Mouse (Mus musculus) c-Kit-positive CD71-negative TER-119-negative erythroid progenitor cells, embryonic 14.5 days (primary cell): ENCODE data around the gene Trim31.
A peak's percentile ranks its signal among the peaks of the same experiment; 100 is the strongest.
"Not testable (repeated sequence)": the region's sequence is repeated elsewhere in the genome, so short reads cannot be mapped to it uniquely, and the experiment has no call there.

Experiments used
- DNase-seq: peaks from one replicate; pipeline ENCODE4 v3.0.0-alpha.2; 2013; ENCODE audit warnings: low read depth

The Trim31 gene

DNA sequence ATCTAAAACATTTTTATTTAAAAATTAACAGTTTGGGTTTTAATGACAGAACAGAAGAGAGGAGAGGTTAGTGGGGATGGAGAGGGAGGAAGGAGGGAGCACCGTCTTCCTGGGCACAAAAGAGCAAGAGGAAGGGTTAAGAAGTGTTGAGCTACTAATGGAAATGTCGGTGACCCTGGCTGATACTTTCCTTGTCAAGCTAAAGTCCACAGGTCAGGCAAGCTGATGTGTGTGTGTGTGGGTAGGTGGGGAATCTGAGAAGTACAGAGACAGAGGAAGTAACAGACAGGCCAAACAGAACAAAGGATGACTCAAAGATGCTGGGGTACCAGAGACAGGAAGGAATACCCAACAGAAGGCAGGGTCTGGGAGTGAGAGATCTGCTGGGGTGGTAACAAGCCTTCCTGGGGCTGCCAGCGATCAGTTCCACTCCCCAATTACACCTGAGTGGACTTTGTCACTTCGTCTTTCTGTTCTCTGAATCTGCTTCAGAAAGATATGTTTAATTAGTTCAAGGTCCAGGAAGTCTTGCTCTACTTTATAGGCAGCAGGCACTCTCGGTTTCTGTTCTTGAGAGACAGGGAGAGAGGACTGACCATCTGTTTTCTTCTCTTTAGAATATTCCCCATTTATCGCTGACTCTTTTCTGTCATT is at the start of gene Trim31:
TSS of gene Trim31 (plus strand) at position 567 of the 654 bp plus-strand sequence.
- DNase-seq = no peak

DNA sequence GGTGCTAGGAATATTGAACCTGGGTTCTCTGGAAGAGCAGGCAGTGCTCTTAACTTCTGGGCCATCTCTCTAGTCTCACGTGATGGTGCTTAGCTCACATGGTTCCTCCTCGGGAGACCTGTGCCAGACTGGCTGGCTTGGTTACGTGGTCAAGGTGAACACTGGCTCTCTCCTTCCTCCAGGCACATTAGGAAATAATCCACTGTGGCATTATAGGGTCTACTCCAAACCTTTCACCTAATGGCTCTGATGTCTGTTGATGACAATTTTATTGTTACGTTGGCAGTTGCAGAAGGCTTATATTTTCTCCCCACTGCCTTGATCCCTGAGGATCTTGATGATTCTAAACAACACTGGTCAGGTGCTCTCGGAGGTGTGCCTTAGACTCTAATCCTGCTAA is 49.0 kb upstream of the Trim31 start:
- DNase-seq = no peak

DNA sequence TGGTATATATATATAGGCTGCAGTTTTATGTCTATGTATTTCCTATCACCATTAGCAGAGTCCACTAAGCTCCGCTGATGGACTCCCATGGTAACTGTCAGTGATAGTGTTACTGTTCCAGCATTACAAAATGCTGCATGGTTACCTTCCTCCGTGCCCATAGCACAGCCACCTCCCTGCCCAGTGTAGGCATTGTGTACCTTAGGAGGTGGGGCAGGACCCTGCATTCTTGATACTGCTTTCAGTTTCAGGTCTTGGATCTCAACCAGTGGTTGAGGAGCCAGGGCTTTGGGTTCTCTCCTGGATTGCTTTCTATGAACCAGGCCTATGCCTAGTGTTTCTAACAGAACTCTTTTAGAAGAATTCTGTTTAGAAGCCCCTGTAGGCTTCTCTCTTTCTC is 47.9 kb upstream of the Trim31 start:
- no peak for DNase-seq

DNA sequence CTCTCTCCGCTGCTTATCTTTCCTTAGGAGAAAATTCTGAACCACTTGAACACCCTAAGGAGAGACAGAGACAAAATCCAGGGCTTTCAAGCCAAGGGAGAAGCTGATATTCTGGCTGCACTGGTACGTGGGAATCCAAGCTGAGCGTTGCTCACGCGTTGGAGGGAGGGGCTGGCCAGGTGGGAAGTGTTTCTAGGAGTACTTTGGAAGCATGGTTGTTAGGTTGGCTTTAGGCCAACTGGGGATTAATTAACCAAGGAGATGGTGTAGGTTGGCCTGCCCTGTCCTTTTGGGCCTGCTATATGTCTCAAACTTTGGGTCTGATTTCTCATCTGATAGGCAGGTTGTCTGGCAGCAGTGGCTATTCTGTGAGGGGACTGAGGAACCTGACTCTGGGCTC is 46.7 kb upstream of the Trim31 start:
- DNase-seq = no peak

- no peak for DNase-seq
These were observed 46.3 kb upstream of the Trim31 start for GRCm38 (mm10) chr17:36851627-36852026.

DNA sequence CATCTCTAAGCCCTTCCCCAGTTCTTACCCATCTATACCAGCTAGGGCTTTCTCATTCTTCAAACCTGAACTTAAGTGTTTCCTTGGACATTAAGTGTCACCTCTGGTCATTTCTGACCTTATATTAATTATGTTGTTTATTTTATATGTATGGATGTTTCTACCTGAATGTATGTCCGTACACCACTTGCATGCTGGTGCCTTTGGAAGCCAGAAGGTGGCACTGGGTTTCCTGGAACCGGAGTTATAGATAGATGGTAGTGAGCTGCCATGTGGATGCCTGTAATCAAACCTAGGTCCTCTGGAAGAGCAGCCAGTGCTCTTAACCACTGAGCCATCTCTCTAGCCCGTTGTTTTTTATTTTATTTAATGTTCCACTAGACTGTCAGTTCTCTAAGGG is 42.4 kb upstream of the Trim31 start:
- DNase-seq = no peak

GRCm38 (mm10) chr17:36856236-36856635 is 41.7 kb upstream of the Trim31 start:
- no peak for DNase-seq

DNA sequence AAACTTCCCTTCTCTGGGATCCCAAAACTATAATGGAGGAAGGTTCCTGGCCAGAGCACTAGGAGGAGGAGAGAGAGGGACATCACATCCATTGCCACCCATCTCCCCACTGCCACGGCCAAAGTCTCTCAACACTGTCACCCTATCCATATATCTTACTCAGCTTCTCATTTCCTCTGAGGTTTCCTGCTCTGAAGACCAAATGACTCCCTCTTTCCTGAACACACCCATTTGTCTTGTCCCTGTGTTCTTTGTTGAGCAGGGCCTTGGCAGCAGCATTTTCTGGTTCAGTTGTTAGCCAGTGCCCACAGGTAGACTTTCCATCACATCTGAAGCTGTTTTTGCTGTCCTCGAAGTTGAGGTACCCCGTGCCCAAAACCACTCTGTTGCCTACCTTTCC is 39.7 kb upstream of the Trim31 start:
- DNase-seq = no peak

DNA sequence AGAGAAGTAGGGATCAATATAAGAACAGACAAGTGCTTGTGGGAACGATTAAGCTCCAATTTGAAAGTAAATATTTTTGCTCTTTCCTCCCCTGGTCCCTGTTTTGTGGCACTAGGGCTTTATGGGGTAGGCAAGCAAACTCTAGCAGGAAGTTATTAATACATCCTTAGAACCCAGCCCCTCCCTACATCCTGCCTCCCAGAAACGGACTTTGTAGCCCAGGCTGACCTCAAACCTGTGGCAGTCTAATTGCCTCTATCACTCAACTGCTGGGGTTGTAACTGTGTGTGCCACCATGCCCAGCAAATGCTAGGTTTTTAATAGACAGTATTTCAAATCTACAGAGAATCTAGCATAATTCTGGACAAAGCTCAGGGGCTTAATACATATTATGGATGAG is 36.2 kb upstream of the Trim31 start:
- no peak for DNase-seq

- DNase-seq = no peak
These were observed 31.0 kb upstream of the Trim31 start, which contains the start of gene Trim15 for GRCm38 (mm10) chr17:36866719-36867527. Gene Trim15 (minus strand): TSS chr17:36867210.

DNA sequence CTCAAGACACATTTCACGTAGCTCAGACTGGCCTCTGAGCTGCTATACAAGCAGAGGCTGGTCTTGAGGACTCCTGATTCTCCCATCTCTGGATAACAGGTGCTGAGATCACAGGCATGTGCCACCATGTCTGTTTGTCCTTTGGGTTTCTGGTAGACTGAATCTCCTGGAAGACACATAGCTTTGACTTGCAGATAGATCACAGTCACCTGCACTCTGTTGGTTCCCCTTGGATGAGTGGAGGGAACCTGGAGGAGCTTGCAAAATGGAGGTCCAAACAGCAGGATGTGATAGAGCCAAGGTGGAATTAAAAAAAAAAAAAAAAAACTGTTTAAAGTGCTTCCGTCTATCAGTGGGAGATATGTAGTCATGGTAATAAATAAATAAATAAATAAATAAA is 29.1 kb upstream of the Trim31 start:
- no peak for DNase-seq

- peak; percentile 42 for DNase-seq
These were observed 28.5 kb upstream of the Trim31 start, which contains the start of gene Trim10 for GRCm38 (mm10) chr17:36869284-36869954. Gene Trim10 (plus strand): TSS chr17:36869574.

DNA sequence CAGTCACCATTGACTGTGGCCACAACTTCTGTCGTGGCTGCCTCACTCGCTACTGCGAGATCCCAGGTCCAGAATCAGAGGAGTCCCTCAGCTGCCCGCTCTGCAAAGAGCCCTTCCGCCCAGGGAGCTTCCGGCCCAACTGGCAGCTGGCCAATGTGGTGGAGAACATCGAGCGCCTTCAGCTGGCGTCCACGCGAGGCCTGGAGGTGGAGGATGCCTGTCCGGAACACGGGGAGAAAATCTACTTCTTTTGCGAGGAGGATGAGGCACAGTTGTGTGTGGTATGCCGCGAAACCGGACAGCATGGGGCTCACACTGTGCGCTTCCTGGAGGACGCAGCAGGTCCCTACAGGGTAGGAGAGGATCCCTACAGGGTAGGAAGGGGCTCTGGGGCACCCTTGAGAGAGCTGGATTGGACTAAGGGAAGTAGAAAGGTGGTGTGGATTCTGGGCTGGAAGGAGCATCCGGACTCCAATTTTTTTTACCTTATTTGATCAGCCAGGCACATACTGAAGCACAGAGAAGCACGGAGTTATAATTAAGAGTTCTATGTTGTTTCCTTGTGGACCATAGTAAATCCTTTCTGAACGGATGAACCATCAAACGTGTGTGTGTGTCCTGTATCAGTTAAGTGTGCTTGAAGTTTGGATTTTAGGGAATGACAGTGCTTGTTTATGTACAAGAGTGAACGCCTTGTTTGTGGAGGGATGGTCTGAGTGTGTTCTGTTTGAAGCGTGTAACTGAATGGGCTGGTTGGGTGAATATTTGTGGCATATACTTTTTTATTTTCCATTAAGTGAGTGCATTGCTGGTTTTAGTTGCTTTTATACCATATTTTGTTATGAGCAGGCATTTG is 27.7 kb upstream of the Trim31 start:
- no peak for DNase-seq

DNA sequence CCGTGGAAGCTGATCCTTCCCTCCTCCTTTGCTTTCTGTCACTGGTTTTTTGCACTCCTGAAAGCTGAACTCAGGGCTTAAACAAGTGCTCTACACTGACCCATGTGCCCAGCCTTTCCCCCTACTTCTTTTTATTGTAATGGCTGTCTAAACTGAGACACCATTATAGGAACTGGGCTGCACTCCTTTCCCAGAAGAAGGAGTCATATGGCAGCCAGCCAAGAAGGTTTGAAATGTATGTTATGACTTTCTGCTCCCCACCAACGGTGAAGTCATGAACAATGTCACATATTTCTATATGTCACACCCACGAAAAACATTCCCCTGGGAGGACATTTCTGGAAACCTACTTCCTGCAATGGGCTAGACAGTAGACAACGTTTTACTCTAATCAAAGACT is 23.3 kb upstream of the Trim31 start:
- no peak for DNase-seq

DNA sequence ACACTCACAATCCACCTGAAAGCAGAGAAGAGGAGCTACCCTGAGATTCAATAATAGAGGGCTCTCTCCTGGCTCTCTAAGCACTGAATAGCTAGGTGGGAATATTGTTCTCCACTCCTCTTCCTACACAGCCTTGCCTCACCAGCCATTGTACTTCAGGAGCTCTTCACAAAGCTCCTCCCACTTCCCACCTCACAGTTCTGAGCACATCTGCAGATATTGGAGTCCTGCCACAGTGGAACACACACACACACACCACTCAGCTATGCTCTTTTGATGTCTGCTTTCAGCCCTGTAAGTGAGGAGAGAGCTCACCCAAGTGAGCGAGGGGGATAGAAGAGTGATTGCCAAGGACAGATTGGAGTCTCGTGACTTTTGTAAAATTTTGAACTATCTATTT is 14.6 kb upstream of the Trim31 start:
- DNase-seq = no peak

- no peak for DNase-seq
These were observed 12.7 kb upstream of the Trim31 start for GRCm38 (mm10) chr17:36885132-36885790.

GRCm38 (mm10) chr17:36890073-36890903 is 7.6 kb upstream of the Trim31 start, which contains the start of gene Trim40:
Gene Trim40 (minus strand): TSS chr17:36890123.
- DNase-seq = no peak

DNA sequence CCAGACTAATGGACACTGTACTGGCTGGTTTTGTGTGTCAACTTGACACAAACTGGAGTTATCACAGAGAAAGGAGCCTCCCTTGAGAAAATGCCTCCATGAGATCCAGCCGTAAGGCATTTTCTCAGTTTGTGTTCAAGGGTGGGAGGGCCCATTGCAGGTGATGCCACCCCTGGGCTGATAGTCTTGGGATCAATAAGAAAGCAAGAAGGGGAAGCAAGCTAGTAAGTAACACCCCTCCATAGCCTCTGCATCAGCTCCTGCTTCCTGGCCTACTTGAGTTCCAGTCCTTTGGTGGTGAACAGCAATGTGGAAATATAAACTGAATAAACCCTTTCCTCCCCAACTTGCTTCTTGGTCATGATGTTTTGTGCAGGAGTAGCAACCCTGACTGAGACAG is 6.4 kb upstream of the Trim31 start:
- DNase-seq = not testable (repeated sequence)

DNA sequence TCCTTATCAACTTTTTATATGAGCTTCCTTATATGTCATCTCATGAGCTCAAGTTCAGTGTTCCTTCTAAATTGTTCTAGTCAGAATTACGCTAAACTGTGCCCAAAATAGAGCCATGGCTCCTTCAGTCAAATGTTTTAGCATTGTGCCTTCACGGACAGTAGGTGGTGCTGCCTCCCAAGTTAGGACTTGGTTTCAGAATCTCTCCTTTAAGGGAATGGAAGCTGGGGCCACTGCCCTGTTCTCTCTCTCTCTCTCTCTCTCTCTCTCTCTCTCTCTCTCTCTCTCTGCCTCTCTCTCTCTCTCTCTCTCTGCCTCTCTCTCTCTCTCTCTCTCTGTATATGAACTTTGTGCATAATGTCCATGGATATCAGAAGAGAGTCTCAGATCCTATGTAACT is 5.6 kb upstream of the Trim31 start:
- peak; percentile 22 for DNase-seq

DNA sequence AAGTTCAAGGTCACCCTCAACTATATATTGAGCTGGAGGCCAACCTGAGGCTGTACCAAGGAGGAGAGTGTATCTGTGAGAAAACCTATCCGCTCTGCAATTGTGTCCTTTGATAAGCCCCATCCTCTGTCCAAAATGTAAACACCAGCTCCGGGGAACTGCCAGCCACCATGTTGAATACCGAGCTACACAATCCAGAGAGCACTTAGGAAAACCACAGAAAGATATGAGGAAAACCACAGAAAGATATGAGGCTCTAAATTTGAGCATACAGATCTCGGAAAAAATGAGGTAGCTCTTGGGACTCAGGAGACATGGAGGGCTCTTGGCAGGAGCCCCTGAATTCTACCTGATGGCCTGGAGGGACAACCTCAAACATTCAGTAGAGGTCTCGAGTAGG is 4.5 kb upstream of the Trim31 start:
- no peak for DNase-seq
